Mouse (Mus musculus) hindbrain, embryonic 16.5 days (tissue): ENCODE measurements at regions not wholly inside any gene's neighbourhood (a gene's known extent, or its start where the extent isn't known, plus 50 kb on each side); places are given as distances from the start of the nearest gene placed in this dataset.

Experiments
- ATAC-seq: fragments of 200-750 bp; cut with Nextera tagmentation; 2 replicates; pipeline ENCODE4 v1.8.0; 2017; ENCODE audit warnings: moderate TSS enrichment, moderate library complexity
- H3K27ac ChIP-seq: fragments of 300-500 bp; sonication (generic); 2 replicates; pipeline ENCODE4 v1.5.1; 2014; ENCODE audit warnings: low read depth, mild to moderate bottlenecking, control low read depth, low read length, moderate library complexity
- H3K27me3 ChIP-seq: fragments of 300-500 bp; sonication (generic); replicated peaks from 2 replicates; pipeline ENCODE4 v1.6.1; 2014; ENCODE audit warnings: low read length; ENCODE audit not compliant: control insufficient read depth, insufficient read depth
- H3K36me3 ChIP-seq: fragments of 300-500 bp; sonication (generic); 2 replicates; pipeline ENCODE4 v1.6.1; 2014; ENCODE audit warnings: mild to moderate bottlenecking, low read length, moderate library complexity, mixed read lengths; ENCODE audit not compliant: control insufficient read depth, insufficient read depth
- H3K4me1 ChIP-seq: fragments of 300-500 bp; sonication (generic); 2 replicates; pipeline ENCODE4 v1.6.1; 2014; ENCODE audit warnings: low read depth, low read length; ENCODE audit not compliant: control insufficient read depth, insufficient read depth
- H3K4me2 ChIP-seq: fragments of 300-500 bp; sonication (generic); 2 replicates; pipeline ENCODE4 v1.6.1; 2014; ENCODE audit warnings: mild to moderate bottlenecking, low read length, control low read depth, moderate library complexity
- H3K4me3 ChIP-seq: fragments of 300-500 bp; sonication (generic); 2 replicates; pipeline ENCODE4 v1.5.1; 2014; ENCODE audit warnings: mild to moderate bottlenecking, low read length, control low read depth, moderate library complexity
- H3K9ac ChIP-seq: fragments of 300-500 bp; sonication (generic); 2 replicates; pipeline ENCODE4 v1.6.1; 2014; ENCODE audit warnings: low read depth, mild to moderate bottlenecking, control low read depth, low read length, moderate library complexity
- H3K9me3 ChIP-seq: fragments of 300-500 bp; sonication (generic); 2 replicates; pipeline ENCODE4 v1.6.1; 2014; ENCODE audit warnings: mild to moderate bottlenecking, low read length, moderate library complexity; ENCODE audit not compliant: control insufficient read depth
- WGBS: fragments of 180-500 bp; shearing (Covaris S2); extraction: QIAGEN DNeasy Blood & Tissue Kit; methylation state at CpG from one replicate; pipeline ENCODE4 v1.1.7; 2014; 5-methylcytosine and 5-hydroxymethylcytosine counted together

GRCm38 (mm10) chr11:14676992-14677734 is 78.1 kb downstream of the Pom121l12 start:
- no peaks in the 10 kb centered on the region for H3K36me3 ChIP-seq
- H3K27ac ChIP-seq, result no peak overlapping the region
- no peak overlapping the region for H3K9ac ChIP-seq
- H3K27me3 ChIP-seq, result no peaks in the 10 kb centered on the region
- no peaks in the 10 kb centered on the region for H3K9me3 ChIP-seq
- no peak for ATAC-seq
- whole genome bisulfite sequencing, result 84% methylated on average over 4 of the region's 4 CpGs
- H3K4me1 ChIP-seq, result no peaks in the 10 kb centered on the region
- H3K4me2 ChIP-seq, result no peak overlapping the region
- no peak overlapping the region for H3K4me3 ChIP-seq

- H3K36me3 ChIP-seq, result no peaks in the 10 kb centered on the region
- WGBS, result 59% methylated on average over 2 of the region's 2 CpGs
Measured at GRCm38 (mm10) chr11:14700666-14701065, 101.6 kb downstream of the Pom121l12 start.

More at GRCm38 (mm10) chr11:14700666-14701065, 101.6 kb downstream of the Pom121l12 start:
- Histone ChIP-seq H3K4me3 (no peak overlapping the region), H3K27ac (no peak overlapping the region), H3K27me3 (no peaks in the 10 kb centered on the region), H3K4me1 (no peaks in the 10 kb centered on the region), H3K4me2 (no peak overlapping the region), H3K9me3 (no peaks in the 10 kb centered on the region; the same call in 1 of the 2 replicates), H3K9ac (no peak overlapping the region)
- peak; percentile 52; the same call in 1 of the 2 replicates for ATAC-seq
